Mouse (Mus musculus): ENCODE results near the gene Chmp2a.

DNA sequence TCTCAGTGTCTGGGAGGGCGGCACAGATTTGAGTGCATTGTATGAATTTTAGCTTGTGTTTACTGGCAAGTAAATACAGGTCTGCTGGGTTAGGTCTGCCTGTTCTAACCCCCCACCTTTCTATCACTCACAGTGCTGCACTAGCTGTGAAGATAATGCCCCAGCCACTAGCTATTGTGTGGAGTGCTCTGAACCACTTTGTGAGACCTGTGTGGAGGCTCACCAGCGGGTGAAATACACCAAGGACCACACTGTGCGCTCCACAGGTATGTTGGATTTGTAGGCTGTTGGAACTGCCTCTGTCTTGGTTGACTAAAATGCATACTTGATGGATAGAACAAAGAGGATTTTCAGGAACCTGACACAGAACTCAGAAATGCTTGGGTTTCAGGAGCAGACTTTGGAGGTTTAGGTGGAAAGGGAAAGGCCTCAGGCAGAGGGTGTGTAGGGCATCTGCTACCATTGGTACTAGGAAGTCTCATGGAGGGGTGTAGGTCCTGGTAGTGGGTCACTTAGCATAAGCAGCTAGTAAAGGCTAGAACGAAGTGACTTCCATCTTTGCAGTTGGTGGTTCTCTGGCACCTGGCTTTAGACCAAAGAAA, 9.0 kb downstream of the Chmp2a start:
- TF ChIP-seq FOSL1 (IDR thresholded peaks at IDR 0.05; ENCODE audit: insufficient read depth, low read length, poor library complexity, severe bottlenecking) (no peak), CTCF (IDR thresholded peaks at IDR 0.05; ENCODE audit: control insufficient read depth, insufficient read depth, insufficient read length) (no peak)
